Mouse (Mus musculus) B cell, adult 2 months (primary cell): ENCODE results near the gene Gm21244.
"Not testable (repeated sequence)": the region's sequence is repeated elsewhere in the genome, so short reads cannot be mapped to it uniquely, and the experiment has no call there.

Experiments
- DNase-seq, 2 experiments: peaks; one replicate each; pipeline ENCODE4 v3.0.0; 2022

The Gm21244 gene

DNA sequence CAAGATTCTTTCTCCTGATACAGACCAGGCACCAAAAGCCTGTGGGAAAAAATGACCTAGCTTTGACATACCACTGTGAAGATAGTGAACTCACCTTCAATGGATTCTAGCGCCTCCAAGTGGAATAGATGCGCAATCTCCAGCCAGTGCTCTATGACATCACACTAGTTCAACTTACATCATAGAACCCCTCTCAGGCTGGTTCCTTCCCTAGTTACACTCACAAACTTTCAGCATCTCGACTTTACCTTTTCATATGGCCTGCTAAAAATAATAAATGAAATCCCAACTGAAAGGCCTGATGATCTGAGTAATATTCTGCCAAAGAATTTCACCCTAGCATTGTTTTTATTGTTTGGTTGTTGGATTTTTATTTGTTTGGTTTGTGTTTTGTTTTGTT, at the start of gene Gm21244:
Gene Gm21244, minus strand, starts transcription at position 101 of the 400 bp plus-strand sequence.
- not testable (repeated sequence) for DNase-seq
